ENCODE assay signal across 8 mouse cellular contexts in the genomic region with DNA sequence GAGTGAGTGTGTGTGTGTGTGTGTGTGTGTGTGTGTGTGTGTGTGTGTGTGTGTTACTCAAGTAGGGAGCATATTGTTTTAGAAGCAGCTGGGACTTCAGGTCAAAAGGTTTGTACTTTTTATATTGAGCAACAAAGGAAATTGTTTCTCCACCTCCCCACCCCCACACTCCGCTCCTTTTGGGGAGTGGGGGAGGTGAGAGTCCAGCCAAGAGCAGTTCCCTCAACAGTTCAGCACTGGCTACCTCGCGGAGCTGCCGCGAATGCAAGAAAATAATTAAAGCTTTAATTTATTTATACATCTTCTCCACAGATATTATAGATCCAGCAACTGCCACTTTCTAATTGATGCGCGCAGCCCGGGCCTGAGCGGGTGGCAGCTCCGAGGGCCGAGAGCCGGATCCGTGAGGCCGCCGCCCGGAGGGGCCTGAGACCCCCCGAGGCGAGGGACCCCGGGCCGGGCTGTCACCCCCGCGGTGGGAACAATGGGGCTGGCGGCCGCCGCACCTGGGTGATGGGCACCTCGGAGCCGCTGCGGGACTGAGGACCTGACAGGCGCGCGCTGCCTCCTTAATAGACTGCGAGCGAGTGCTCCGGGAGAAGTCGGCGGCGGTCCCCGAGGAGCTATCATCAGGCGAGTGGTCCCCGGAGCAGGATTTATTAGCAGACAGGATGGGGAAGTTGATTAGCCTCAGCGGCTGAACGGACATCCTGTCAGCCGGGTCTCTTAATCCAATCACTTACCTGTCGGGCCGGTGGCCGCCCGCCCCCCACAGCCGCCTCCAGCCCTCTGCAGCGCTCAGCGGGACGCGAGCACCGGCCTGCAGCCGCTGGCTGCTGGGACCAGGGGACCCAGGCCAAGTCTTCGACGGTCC.
DNase-seq lines count a peak whose midpoint lies in the region; ATAC-seq lines count a peak whose summit lies in the region.

No protein-coding gene starts in this region.

- no peaks in the 10 kb centered on the region for H3K9me3 ChIP-seq in kidney, embryonic 14.5 days (ENCODE audit: control insufficient read depth, low read length)

- peak overlapping the region; percentile 40; the same call in 1 of the 2 replicates for H3K9ac ChIP-seq in kidney, embryonic 14.5 days (ENCODE audit: low read depth, low read length)

- H3K4me3 ChIP-seq in kidney, embryonic 14.5 days (ENCODE audit: low read length), result peak overlapping the region; percentile 42

- under 1% methylated on average over 53 of the region's 56 CpGs for WGBS in kidney, embryonic 14.5 days

- no peak for DNase-seq in kidney, postnatal 25 days
- DNase-seq in ZHBTc4 (ENCODE audit: low read depth, low spot score), result peak; percentile 42
- peak; percentile 27 for DNase-seq in forelimb bud, embryonic 11.5 days (ENCODE audit: low read depth, low spot score)
- peak; percentile 64 for DNase-seq in mesoderm, embryonic 11.5 days (ENCODE audit: low read depth, low spot score)
- no peak for DNase-seq in yolk sac, embryonic 10.5 days (ENCODE audit: low spot score)
- DNase-seq in gastrocnemius, postnatal 25 days, result no peak

- no peaks in the 10 kb centered on the region for H3K36me3 ChIP-seq in kidney, embryonic 14.5 days (ENCODE audit: control insufficient read depth, insufficient read depth, low read length)

- H3K27me3 ChIP-seq in kidney, embryonic 14.5 days (ENCODE audit: control insufficient read depth, insufficient read depth, low read length), result peaks cover 28% of the 10 kb centered on the region

- no peak overlapping the region for H3K27ac ChIP-seq in kidney, embryonic 14.5 days (ENCODE audit: low read depth, low read length)

- H3K4me2 ChIP-seq in kidney, embryonic 14.5 days (replicated peaks; ENCODE audit: low read depth, low read length), result peak overlapping the region; percentile 85

- ATAC-seq in kidney, embryonic 14.5 days (ENCODE audit: low FRiP score, low TSS enrichment), result no peak
- no peak for ATAC-seq in megakaryocyte progenitor cell, adult 5-6 weeks (replicated peaks; ENCODE audit: poor library complexity)

- H3K4me1 ChIP-seq in kidney, embryonic 14.5 days (ENCODE audit: control insufficient read depth, insufficient read depth, low read length), result peaks cover 7% of the 10 kb centered on the region; the same call in 1 of the 2 replicates

Comparison
In these comparisons a context has a peak if more than half of its experiments do, and no peak if none do; other contexts are left out.
1. DNase-seq: peak in ZHBTc4 (single experiment), forelimb bud, embryonic 11.5 days (single experiment) and mesoderm, embryonic 11.5 days (single experiment); none in kidney, postnatal 25 days (0 of 2), yolk sac, embryonic 10.5 days (single experiment) and gastrocnemius, postnatal 25 days (single experiment).